Mouse (Mus musculus) cerebellum, adult 2 months (tissue): ENCODE data around the gene Plpp1. TPM values are rescaled to one million over a fixed set of nuclear protein-coding genes. Genes with fewer than 3 reads are reported as not detected.

Source experiments
- DNase-seq, 2 experiments: peaks; one replicate each; pipeline ENCODE4 v3.0.0; 2021
- H3K27ac ChIP-seq: fragments of 200-500 bp; 2 replicates; pipeline ENCODE4 v1.5.1; 2012; ENCODE audit warnings: low read length, control low read depth, inconsistent platforms; ENCODE audit not compliant: insufficient read depth
- H3K27me3 ChIP-seq: fragments of 200-500 bp; 2 replicates; pipeline ENCODE4 v1.6.1; 2012; ENCODE audit warnings: inconsistent platforms, mild to moderate bottlenecking, low read length, moderate library complexity; ENCODE audit not compliant: control insufficient read depth, insufficient read depth
- H3K4me1 ChIP-seq: fragments of 200-500 bp; 2 replicates; pipeline ENCODE4 v1.6.1; 2011; ENCODE audit warnings: low read length; ENCODE audit not compliant: control insufficient read depth, insufficient read depth
- H3K4me3 ChIP-seq: fragments of 200-500 bp; replicated peaks from 2 replicates; pipeline ENCODE3; 2011; ENCODE audit warnings: mild to moderate bottlenecking, low read depth, low read length, control low read depth; ENCODE audit not compliant: insufficient read depth
- CTCF ChIP-seq: fragments of 200-500 bp; IDR thresholded peaks from 2 replicates; pipeline ENCODE4 v1.5.1; 2011; ENCODE audit warnings: low read depth, mild to moderate bottlenecking, control low read depth, low read length, moderate library complexity, borderline replicate concordance; ENCODE audit not compliant: insufficient read depth
- POLR2A ChIP-seq: fragments of 200-500 bp; IDR thresholded peaks from 2 replicates; pipeline ENCODE4 v1.6.1; 2011; ENCODE audit warnings: low read length, control low read depth, borderline replicate concordance; ENCODE audit not compliant: insufficient read depth
- WGBS: fragments of 180-500 bp; shearing (Covaris S2); methylation state at CpG from one replicate; pipeline ENCODE4 v1.1.7; 2018; 5-methylcytosine and 5-hydroxymethylcytosine counted together
- polyA plus RNA-seq: library from polyadenylated mRNA; depleted of rRNA; stranded (reverse); fragments of >200 nt; gene quantifications from 2 replicates; pipeline ENCODE4 v1.2.3, GENCODE M21; 2012

The Plpp1 gene
- polyA plus RNA-seq, 1 experiment, result 35.2 TPM

DNA sequence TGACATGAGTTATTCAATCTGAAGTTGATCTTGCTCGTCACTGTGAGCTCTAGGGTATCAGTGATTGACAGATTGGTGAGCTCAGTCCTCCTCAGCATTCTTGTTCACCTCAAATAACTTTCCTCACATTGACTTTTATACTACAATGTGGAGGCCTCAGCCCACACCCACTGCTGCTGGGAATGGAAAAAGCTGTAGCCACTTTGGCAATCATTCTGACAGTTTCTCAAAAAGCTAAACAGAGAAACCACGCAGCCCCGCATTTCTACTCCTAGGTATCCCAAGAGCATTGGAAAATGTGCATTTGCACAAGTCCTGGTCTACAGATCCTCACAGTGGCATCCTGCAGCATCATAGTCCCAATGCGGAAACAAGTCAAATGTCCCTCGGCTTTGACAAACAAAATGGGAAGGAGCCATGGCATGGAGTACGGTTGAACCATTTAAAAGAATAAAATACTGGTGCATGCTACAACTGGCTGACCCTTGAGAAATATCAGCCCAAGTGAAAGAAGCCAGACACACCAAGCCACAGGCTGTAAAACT is 42.0 kb upstream of the Plpp1 start:
- DNase-seq, result no peak
- Histone ChIP-seq H3K27me3 (no peaks in the 10 kb centered on the region), H3K4me1 (no peaks in the 10 kb centered on the region), H3K4me3 (no peak overlapping the region), H3K27ac (no peak overlapping the region)
- WGBS, result 94% methylated on average over 6 of the region's 6 CpGs
- no peak for TF ChIP-seq POLR2A
- TF ChIP-seq CTCF, result no peak

DNA sequence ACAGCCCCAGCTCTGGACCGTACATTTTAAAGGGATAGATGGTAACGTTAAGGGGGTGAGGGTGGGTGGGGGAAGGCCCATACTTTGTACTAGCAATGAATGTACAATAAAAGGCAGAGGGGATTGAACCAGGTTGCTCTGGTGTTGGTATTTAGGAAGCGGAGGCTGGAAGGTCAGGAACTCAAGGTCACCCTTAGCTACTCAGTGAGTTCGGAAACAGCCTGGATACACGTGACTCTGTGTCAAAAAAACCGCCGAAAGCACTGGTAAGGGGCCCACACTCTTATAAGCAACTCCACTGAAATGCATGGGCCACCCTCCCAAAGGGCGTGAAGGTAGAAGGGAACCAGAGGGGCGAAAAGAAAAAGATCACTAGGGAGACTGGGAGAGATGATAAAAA is 41.2 kb upstream of the Plpp1 start:
- Histone ChIP-seq H3K27ac (no peak overlapping the region), H3K27me3 (no peaks in the 10 kb centered on the region), H3K4me3 (no peak overlapping the region), H3K4me1 (no peaks in the 10 kb centered on the region)
- TF ChIP-seq CTCF (no peak), POLR2A (no peak)
- 92% methylated on average over 9 of the region's 9 CpGs for WGBS
- no peak for DNase-seq

DNA sequence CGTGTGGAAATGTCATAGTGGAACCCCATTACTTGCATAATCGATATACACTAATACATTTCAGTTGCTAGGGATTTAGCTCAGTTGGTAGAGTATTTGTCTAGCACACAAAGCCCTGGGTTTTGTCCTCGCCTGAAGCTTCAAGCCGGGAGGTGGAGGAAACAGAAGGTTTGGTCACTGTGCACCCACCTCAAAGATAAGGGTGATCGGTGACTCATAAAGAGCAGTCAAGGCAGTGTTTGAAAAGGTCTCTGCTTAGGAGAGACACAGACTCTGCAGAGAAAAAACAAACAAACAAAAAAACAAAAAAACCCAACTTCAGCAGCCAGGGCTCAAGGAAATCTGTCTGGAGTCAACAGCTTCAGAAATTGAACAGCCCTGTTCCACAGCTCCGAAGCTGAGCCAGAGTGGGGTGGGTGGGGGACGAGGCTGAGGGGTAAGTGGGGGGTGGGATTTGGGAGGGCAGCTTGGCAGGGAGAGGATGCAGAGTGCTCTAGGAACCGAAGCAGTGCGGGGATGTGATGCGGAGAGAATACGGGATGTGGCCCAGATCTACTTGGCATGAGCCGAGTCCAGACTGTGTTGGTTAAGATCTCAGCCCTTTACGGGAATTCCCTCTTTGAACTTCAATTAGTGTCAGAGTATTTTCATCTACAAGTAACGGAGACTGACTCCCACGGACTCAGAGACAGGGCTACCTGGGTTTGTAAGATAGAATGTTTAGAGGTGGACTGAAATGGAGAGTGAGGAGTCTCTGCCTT is 40.6 kb upstream of the Plpp1 start:
- WGBS, result 36% methylated on average over 15 of the region's 15 CpGs
- DNase-seq, result no peak
- H3K4me1 ChIP-seq, result no peaks in the 10 kb centered on the region
- H3K27me3 ChIP-seq, result no peaks in the 10 kb centered on the region
- TF ChIP-seq CTCF (no peak), POLR2A (no peak)
- no peak overlapping the region for H3K27ac ChIP-seq
- no peak overlapping the region for H3K4me3 ChIP-seq

DNA sequence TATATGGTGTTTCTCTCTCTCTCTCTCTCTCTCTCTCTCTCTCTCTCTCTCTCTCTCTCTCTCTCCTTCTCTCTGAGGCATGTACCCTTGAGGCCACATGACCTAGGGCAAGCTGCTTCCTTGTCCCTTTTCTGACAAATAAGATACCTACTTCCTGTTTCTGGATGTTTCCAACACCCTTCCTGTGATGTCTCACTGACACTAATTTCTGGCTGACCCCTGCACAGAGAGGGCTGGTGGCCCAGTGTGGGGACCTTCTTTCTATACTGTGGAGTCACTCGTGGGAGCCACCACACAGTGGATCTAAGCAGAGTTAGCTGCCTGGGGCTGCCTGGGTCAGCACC is 40.1 kb upstream of the Plpp1 start:
- Histone ChIP-seq H3K27me3 (no peaks in the 10 kb centered on the region), H3K27ac (no peak overlapping the region), H3K4me1 (no peaks in the 10 kb centered on the region), H3K4me3 (no peak overlapping the region)
- 27% methylated on average over 1 of the region's 1 CpGs for WGBS
- TF ChIP-seq CTCF (no peak), POLR2A (no peak)
- no peak for DNase-seq

DNA sequence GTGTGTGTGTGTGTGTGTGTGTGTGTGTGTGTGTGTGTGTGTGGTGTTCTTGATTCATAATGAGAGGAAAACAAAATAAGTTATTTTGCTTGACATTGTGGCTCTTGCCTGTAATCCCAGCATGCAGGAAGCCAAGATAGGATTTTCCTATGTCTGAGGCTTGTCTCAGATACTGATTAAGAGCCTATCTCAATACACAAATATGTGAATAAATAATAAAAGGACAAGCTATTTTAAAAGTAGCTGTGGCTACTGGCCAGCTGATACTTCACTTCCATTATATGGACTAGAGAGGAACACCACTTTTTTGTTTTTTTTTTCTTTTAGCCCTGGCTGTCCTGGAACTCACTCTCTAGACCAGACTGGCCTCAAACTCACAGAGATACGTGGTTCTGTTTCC is 38.8 kb upstream of the Plpp1 start:
- TF ChIP-seq POLR2A (no peak), CTCF (no peak)
- H3K4me3 ChIP-seq, result no peak overlapping the region
- H3K4me1 ChIP-seq, result no peaks in the 10 kb centered on the region
- 73% methylated on average over 1 of the region's 1 CpGs for whole genome bisulfite sequencing
- no peak overlapping the region for H3K27ac ChIP-seq
- H3K27me3 ChIP-seq, result no peaks in the 10 kb centered on the region
- no peak for DNase-seq

DNA sequence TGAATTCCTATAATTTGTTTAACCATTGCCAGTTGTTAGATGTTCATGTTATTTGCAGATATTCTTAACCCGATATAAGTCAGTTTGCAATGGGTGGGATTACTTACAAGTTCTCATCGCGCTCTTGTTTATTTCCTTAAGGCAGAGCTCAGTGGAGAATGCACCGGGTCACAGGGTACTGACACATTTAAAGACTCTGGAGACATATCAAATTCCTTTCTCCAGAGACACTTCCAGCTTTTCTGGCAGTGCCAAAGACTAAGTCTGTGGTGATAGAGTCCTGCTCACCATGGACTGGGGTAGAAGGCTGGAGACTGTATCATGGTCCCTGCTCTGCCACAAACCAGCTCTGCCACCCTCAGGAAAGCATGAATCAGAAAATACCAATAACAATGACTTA is 38.0 kb upstream of the Plpp1 start:
- DNase-seq, result no peak
- 78% methylated on average over 4 of the region's 4 CpGs for WGBS
- no peak overlapping the region for H3K27ac ChIP-seq
- no peak for TF ChIP-seq CTCF
- TF ChIP-seq POLR2A, result no peak
- H3K27me3 ChIP-seq, result no peaks in the 10 kb centered on the region
- H3K4me1 ChIP-seq, result no peaks in the 10 kb centered on the region
- no peak overlapping the region for H3K4me3 ChIP-seq

DNA sequence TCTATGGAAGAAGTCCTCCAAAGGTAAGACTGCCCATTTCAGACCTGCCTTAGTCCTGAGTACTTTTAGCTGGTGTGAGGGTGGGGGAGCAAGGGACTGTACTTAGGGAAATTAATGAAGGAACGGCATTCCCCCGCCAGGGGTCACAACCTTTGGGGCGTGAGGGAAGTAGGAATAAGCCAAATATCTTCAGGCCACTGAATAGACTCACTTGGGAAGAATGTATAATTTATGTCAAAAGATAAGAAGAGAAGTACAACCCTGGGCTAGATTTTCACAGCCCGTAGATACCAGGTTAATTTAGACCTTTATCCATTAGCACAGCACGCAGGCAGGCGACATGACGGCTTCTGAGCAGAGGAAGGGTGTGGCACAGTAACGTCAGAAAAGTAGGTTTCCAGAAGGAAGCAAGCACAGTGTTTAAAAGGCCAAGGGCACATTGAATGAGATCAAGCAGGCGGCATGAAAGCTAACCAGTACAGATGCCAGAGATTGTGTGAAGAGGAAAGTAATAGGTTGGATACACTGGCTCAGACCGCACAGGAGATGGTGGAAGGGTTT is 37.0 kb upstream of the Plpp1 start:
- Histone ChIP-seq H3K27me3 (no peaks in the 10 kb centered on the region), H3K4me3 (no peak overlapping the region), H3K27ac (no peak overlapping the region), H3K4me1 (no peaks in the 10 kb centered on the region)
- no peak for TF ChIP-seq CTCF
- no peak for TF ChIP-seq POLR2A
- WGBS, result 87% methylated on average over 10 of the region's 10 CpGs
- DNase-seq, result no peak

DNA sequence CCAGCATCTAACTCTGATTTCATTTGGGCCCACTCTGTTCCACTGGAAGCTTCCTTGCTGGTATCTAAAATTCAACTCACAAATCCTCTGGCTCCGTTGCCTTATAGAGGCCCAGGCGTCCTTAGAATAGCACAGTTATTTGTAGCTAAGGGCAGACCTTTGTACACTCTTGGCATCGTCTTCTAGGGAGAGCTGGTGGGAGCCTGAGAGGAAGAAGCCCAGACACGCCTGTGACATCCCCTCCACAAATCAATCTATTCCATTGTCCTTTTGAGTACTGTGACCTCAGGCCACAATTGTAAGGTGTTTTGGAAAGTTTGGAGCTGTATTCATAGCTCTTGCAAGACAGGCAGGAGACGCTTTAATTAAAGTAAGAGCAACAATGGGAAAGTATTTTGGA is 36.0 kb upstream of the Plpp1 start:
- Histone ChIP-seq H3K4me1 (no peaks in the 10 kb centered on the region), H3K27ac (no peak overlapping the region), H3K4me3 (no peak overlapping the region), H3K27me3 (no peaks in the 10 kb centered on the region)
- whole genome bisulfite sequencing, result 51% methylated on average over 5 of the region's 5 CpGs
- DNase-seq, result no peak
- TF ChIP-seq POLR2A (no peak), CTCF (no peak)
